Mouse (Mus musculus): ENCODE data around the gene Lrrtm4. TPM values are rescaled to one million over a fixed set of nuclear protein-coding genes. Genes with fewer than 3 reads are reported as not detected.
A peak's percentile ranks its signal among the peaks of the same experiment; 100 is the strongest.

The Lrrtm4 gene
- total RNA-seq, 2 experiments from 2014 or later: 76.6 to 80.2 TPM

DNA sequence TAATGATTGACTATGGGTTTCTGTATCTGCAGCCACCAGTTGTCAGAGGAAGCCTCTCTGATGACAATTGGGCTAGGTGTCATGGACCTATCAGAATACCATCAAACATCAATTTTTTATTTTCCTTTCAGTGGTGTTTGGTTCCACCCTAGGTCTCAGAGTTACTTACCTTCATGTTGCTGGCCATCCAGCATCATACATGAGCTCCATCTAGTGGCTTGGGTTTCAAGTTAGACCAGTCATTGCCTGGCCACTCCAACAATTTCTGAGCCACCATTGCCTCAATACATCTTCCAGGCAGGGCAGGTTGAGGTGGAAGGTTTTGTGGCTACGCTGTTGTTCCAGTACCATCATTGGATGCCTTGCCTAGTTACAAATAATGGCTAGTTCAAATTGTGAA is 268.3 kb downstream of the Lrrtm4 start:
- DNase-seq (ENCODE audit: extremely low spot score in 1 of 2, low spot score in 2 of 2): peak in 1 of 2 experiments; percentile 0
- intact Hi-C loops (cut with DNase I): no loop called here

DNA sequence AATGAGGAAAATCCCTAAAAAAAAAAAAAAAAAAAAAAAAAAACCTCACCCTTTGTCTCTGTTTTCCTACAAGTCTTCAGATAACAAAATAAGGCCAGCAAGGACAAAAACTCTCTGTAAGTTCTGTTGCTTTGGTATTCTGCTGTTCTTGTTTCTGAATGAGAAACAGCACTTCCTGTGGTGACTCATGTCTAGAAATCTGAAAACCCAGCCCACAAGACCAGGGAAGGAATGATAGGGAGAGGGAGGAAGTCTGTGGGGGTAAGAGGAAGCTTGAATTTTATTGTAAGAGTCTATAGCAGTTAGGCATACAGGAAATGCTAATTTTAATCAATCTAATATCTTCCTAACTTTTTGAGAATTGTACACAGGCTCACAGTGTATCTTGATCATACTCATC is 283.2 kb downstream of the Lrrtm4 start:
- no peak for DNase-seq (ENCODE audit: extremely low spot score in 1 of 2, low spot score in 2 of 2)
- intact Hi-C loops (cut with DNase I): no loop called here

DNA sequence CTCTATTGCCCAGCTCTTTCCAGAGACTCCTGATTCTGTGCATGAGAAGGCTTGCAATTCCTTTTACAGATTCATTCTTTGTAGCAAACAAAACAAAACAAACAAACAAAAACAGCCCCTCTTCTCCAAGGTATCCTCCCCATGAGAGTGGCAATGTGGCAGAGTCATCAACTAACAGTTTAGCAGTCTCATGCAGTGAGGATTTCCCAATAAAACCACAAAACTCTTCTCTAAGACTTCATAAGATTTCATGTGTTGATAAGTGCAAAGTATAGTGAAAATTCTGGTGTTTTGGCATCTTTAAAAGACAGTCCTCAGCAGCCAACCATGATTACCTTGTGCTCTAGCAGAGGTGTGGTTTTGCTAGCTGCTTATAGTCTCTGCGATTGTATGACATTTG is 284.9 kb downstream of the Lrrtm4 start:
- intact Hi-C loops (cut with DNase I): no loop called here
- DNase-seq (ENCODE audit: extremely low spot score in 1 of 2, low spot score in 2 of 2): no peak

DNA sequence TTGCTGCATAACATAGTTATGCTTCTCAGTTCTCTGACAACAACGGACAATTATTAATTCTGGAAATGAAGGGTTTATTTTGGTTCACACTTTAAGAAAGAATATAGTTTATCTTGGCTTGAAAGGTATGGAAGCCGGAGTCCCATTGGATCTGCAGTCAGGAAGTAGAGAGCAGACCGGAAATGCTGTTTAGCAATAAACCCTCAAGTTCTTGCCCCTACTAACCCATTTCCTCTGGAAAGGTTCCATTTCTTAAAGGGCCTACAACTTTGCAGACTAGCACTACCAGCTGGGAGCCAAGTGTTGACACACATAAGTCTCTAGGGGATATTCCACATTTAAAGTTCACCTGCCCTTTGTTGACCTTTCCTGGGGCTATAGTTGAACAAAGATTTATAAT is 309.7 kb downstream of the Lrrtm4 start:
- DNase-seq (ENCODE audit: extremely low spot score in 1 of 2, low spot score in 2 of 2): no peak

DNA sequence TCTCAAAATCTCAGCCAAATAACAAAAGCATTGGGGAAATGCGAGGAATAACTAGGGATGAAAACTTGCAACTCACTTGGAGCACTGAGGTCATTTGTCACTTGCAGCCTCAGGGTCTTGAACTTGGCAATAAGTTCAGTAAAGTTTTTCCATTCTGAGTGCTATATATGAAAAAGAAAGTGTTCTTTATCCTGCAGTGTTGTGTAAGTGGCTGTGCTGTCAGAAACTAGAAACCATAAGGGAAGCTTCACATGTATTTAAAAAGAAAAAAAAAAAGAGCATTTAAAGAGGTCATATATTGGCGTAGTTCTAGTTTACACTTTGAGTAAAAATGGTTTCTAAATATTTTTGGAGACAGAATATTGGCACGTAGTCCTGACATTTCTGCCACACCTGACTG is 313.1 kb downstream of the Lrrtm4 start:
- no peak for DNase-seq (ENCODE audit: extremely low spot score in 1 of 2, low spot score in 2 of 2)
- intact Hi-C loops (cut with DNase I): no loop called here

More for the DNA sequence above, 309.7 kb downstream of the Lrrtm4 start:
- intact Hi-C loops (cut with DNase I): no loop called here

DNA sequence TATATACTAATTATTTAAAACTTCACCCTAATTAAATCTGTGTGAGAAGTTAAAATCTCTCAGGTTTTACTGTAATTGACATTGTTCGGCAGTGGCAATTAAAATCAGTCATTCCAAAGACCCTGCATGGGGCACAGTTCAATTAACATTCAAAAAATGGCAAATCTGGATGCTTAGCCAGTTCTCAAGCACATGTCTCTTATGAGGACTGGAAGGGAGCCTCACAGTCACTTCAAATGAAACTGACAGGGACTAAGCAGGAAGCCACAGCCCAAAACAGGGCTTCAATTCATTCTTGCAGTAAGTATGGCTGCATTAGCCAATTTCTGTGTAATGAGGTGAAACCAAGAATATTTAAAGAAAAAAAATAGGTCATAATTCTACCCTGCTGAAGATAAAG is 333.6 kb downstream of the Lrrtm4 start:
- intact Hi-C loops (cut with DNase I): no loop called here
- DNase-seq (ENCODE audit: extremely low spot score in 1 of 2, low spot score in 2 of 2): no peak

DNA sequence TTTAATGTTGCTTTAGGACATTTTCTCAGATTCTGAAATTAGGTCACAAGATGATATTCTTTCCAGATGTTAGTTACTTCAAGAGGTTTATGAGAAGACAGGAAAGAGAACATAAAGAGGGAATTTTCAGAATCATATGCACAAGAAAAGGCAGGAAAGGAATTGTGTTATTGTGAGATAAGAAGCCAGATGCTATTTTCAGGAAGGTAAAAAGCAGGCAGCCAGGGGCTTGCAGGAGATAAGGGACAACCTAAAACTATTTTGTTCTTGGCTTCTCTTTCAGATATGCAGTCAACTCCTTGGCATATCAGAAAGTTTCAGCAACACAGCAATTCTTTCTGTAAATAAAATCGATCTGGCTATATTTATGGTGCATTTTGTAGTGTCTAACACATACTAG is 338.4 kb downstream of the Lrrtm4 start:
- no peak for DNase-seq (ENCODE audit: extremely low spot score in 1 of 2, low spot score in 2 of 2)
- intact Hi-C loops (cut with DNase I): no loop called here

DNA sequence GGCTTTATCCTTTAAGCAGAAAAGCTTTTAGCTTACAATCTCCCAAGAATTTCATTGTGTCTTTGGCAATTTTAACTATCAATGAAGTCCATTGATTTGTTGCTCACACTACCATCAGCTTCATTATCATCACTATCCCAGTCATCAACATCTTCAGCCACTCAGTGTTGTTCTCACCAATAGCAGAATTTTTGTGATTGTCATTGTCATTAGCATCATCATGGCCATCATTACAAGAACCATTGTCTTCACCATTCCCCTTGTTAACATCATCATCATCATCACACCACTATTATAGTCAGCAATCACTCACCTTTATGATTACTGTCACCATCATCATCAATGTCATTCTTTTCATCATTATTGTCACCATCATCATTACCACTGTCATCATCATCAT is 344.9 kb downstream of the Lrrtm4 start:
- DNase-seq (ENCODE audit: extremely low spot score in 1 of 2, low spot score in 2 of 2): no peak
- intact Hi-C loops (cut with DNase I): no loop called here

DNA sequence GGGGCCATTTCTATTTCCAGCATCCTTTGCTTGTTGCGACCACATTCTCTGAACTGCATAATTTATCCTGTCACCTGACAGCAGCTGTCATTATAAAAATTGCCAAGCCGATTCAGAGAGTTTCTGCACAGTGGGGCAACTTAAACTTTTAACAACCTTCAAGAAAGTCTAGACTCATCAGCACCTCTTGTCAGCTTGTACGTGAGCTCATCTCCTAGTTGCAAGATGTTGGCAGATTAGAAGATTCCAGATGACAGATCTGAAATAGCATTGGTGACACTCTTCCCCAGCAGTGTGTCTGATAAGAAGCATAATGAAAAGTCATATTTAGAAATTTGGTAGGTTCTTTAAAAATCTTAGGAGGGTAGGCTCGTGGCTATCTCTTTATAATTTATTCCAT is 347.9 kb downstream of the Lrrtm4 start:
- DNase-seq (ENCODE audit: extremely low spot score in 1 of 2, low spot score in 2 of 2): no peak
- intact Hi-C loops (cut with DNase I): no loop called here

DNA sequence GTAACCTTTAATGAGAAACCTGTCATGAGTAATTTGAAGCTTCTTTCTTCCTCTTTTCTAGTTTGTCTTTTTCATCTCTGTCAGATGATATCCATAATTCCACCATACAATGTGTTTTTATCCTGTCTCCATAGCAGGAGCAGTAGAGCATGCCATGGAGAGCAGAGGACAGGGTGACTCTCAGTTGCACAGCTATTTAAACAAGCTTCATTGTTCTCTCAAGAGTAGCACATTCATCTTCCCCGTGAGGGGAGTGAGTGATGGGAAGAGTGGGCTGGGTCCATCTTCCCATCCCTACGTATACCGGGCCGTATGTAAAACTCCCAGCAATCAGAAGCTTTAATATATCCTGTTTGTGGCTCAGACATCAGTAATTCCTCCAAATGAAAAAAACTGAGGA is 370.9 kb downstream of the Lrrtm4 start:
- DNase-seq (ENCODE audit: extremely low spot score in 1 of 2, low spot score in 2 of 2): no peak
- intact Hi-C loops (cut with DNase I): no loop called here

DNA sequence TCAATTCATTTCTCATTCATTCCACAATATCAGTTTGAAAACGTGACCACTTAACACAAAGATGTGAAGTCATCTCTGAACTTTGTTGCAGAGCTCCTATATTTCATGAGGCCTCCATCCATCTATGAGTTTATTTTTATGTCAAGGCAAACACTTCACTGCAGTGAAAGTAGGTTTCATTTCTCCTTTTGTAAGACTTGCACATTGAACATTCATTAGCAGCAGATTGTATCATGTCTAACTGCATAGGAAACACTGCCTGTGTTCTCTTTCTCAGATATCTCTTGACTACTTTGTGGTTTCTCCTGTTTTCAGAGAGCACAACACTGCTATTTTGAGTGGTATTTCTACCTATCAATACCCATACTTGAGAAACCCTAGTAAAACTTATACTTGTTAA is 388.1 kb downstream of the Lrrtm4 start:
- intact Hi-C loops (cut with DNase I): no loop called here
- no peak for DNase-seq (ENCODE audit: extremely low spot score in 1 of 2, low spot score in 2 of 2)

DNA sequence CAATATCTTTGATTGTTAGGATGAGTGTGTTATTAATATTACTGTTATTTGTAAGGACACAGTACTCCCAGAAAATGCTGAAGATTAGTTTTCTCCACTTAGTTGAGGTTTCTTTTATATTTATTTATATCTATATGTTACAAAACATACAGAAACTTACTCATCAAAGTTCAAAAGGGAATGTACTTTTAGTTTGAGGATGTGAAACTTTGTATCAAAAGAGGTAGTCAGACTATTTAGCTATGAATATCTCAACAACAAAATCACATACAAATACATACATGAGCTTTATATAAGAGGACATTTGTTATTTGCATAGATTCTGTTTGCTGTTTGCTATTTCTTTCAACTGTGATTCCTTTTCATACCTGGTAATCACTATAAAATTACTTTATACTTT is 421.5 kb downstream of the Lrrtm4 start:
- DNase-seq (ENCODE audit: extremely low spot score in 1 of 2, low spot score in 2 of 2): no peak
- intact Hi-C loops (cut with DNase I): no loop called here

DNA sequence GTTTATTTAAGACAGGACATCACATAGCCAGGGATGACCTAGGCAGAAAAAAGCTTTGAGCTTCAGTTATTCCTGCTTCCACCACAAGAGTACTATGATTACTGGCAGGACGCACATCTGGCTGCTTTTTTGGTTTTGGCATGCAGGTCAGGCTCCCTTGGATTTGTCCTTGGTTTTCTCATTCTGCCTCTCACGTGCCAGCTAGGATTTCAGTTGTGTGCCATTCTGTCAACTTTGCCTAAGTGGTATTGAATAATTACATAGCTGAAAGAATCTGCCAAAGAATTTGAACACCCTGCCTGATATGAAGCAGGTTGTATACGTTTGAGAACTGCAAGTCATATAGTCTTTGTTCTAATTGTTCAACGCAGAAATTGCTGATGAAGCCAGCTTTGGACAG is 451.9 kb downstream of the Lrrtm4 start:
- intact Hi-C loops (cut with DNase I): no loop called here
- no peak for DNase-seq (ENCODE audit: extremely low spot score in 1 of 2, low spot score in 2 of 2)

DNA sequence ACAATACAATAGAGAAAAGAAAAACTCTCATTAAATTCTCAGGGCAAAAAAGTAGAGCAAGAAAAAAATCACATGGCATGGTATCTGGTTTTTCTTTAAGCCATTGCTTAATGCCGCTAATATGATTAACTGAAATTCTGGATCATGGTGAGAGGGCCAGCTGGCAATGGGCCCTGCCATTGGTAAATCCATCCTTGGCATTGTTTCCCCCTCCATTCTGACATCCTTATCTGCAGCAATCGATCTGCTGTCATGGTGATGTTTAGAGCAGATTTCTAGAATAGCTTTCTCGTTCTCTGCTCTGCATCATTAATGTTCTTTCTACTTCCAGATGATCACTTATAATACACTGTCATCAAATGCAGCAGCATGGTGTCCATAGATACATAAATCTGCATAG is 457.5 kb downstream of the Lrrtm4 start:
- intact Hi-C loops (cut with DNase I): no loop called here

DNA sequence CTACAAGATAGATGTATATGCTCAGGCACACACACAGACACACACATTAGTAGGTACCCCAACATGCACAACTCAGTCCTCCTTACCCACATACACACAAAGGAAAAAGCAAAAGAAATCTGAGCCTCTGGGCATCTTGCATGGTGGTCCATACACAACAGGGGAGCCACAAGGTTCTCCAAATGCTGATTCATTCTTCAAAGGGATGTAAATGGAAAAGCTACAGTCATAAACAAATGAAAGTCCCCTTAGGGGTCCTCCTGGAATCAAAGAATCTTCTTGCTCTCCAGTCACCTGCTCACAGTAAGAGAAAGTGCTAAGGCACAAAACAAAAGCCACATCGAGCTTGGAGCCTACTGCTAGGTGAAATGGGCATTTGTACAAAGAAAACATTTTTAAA is 526.3 kb downstream of the Lrrtm4 start:
- DNase-seq (ENCODE audit: extremely low spot score in 1 of 2, low spot score in 2 of 2): no peak
- intact Hi-C loops (cut with DNase I): no loop called here

More for the DNA sequence above, 457.5 kb downstream of the Lrrtm4 start:
- DNase-seq (ENCODE audit: extremely low spot score in 1 of 2, low spot score in 2 of 2): no peak

DNA sequence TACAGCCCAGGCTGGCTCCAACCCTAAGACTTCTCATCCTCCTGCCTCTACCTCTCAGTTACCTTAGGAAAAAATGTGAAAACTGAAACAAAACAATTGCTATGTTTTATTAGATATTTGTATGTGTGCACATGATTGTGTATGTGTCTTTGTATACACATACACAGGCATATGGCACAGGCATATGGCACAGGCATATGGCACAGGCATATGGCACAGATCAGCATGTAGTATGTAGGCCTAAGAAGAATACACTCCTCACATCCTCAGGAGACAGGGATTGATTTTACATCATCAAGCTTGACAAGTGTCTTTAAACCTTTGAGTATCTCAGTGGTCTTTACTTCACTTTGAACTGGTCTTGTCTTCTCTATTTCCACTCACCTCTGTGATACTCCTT is 531.2 kb downstream of the Lrrtm4 start:
- intact Hi-C loops (cut with DNase I): no loop called here
- DNase-seq (ENCODE audit: extremely low spot score in 1 of 2, low spot score in 2 of 2): no peak

DNA sequence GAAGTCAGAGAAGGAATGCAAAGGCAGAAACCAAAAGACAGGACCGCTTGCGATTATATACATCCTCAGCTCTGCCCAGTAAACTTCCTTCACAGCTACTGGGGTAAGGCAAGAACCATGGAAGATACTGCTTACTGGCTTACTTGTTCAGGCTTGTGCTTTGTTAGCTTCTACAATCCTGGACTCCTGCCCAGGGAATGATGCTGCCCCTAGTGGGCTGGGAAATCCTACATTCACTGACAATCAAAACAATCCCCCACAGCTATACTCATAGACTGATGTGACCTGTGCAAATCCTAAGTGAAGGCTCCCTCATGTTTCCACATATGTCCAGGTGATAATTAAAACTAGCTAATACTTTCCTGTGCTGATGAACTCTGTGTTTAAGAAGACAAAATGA is 534.7 kb downstream of the Lrrtm4 start:
- DNase-seq (ENCODE audit: extremely low spot score in 1 of 2, low spot score in 2 of 2): peak in 1 of 2 experiments; percentile 17
- intact Hi-C loops (cut with DNase I): no loop called here

DNA sequence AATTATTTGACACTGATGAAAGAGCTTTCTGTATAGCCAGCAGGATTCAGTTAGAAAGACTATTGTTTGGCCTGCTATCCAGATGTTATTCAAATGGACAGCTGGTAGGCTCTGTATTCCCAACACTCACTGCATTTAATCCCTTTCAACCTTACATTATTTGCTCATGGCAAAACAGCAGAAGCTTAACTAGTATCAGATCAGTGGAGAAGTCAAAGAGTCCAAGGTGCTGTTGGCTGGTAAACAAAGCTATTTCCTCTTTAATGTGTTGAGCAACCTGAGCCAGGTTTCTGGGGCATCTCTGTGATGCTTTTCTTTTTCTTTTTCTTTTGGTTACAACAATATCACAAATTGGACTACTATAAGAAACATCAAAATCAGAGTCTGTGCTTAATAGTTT is 536.3 kb downstream of the Lrrtm4 start:
- no peak for DNase-seq (ENCODE audit: extremely low spot score in 1 of 2, low spot score in 2 of 2)
- intact Hi-C loops (cut with DNase I): no loop called here

DNA sequence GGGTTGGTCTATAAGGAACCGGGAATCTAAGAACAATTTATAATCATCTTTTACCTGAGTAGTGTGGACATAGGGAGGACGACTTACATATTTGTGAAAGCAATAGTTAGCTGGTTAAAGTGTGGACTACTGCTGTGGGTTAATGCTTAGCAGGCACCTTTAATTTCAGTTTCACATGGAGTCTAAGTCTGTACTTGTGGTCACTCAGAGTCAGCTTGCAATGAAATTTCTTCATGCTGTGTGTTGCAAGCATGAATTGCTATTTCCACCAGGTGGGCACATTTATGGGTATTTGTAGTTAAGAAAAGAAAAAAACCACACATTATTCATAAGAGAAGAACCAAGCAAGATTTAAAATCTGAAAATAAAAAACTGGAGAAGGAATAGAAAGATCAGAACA is 558.5 kb downstream of the Lrrtm4 start:
- intact Hi-C loops (cut with DNase I): no loop called here
- no peak for DNase-seq (ENCODE audit: extremely low spot score in 1 of 2, low spot score in 2 of 2)

DNA sequence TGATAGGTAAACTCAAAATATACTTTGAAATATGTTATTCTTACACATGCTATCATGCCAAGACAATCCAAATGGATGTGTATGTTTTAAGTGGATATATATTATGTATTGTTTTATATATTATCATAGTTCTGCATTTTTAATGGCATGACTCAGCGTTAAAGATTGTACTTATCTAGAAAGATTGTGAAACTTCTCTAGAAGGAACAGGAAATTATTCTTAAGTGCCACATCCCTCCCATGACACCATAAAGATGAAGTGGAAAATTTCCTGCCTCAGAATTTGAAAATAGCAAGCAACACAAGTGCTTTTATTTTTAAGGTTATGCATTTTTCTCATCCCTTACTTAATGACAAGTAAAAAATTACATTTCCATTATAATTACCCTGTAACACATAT is 563.5 kb downstream of the Lrrtm4 start:
- intact Hi-C loops (cut with DNase I): no loop called here
- no peak for DNase-seq (ENCODE audit: extremely low spot score in 1 of 2, low spot score in 2 of 2)

DNA sequence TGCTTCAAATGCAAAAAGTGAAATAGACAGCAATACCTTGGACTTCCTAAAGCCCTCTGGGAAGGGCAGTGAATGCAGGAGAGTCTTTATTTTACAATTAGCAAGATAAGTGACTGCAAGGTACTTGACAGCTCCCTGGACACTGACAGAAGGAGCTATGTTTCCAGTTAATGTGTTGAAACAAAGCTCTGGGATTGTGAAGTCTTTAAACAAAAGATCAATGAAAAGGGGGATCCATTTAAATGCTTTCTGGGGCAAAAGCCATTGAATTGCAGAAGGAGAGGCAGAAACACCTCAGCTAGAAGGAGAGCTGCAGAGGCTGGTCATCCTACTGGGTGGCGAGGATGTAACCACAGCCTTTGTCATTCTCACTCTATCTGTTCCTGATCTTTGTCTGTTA is 571.1 kb downstream of the Lrrtm4 start:
- intact Hi-C loops (cut with DNase I): no loop called here
- DNase-seq (ENCODE audit: extremely low spot score in 1 of 2, low spot score in 2 of 2): no peak

DNA sequence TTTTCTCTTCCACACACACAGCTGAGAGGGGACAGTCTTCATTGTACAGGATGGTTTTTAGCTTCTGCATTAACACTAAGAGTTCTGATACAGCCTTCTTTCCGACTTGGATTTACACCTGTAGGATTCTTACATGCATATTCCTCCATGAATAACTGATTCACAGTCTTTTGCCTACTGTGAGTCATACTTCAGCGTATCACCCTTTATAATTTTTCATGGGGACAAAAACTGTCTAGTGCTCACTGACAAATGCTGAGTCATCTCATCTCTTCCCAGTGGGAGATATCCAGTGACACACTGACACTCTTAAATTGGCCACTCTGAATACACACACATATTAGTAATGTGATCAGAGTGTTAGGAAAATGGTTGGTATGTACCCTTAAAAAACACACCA is 600.8 kb downstream of the Lrrtm4 start:
- intact Hi-C loops (cut with DNase I): no loop called here
- no peak for DNase-seq (ENCODE audit: extremely low spot score in 1 of 2, low spot score in 2 of 2)

Data from left cerebral cortex, postnatal 10 days (tissue).